Mouse (Mus musculus): ENCODE data around the gene Fyttd1. TPM values are rescaled to one million over a fixed set of nuclear protein-coding genes. Genes with fewer than 3 reads are reported as not detected.

Gene Fyttd1
- polyA plus RNA-seq, 1 experiment from 2014 or later, result 156 TPM

DNA sequence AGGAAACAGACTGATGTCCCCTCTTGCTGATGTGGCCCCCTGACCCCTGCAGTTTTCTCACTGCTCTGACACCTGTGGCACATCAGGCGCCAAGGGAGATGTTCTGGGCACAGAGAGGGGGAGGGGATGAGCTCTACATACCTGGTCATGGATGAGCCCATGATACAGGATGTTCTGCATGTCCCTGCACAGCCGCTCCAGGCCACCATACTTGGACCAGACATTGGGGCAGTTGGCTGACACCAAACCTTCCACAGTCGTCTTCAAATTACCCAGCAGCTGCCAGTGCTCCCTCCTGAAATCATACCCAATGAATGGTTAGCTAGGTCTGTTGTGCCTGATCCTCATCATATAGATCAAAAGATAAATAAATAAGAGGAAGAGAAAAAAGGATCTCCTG, 20.5 kb upstream of the Fyttd1 start:
- 72% methylated on average over 3 of the region's 3 CpGs for WGBS
- H3K4me3 ChIP-seq (ENCODE audit: low read depth, low read length), result no peak overlapping the region
- H3K4me2 ChIP-seq (ENCODE audit: low read depth, low read length), result no peak overlapping the region
- DNase-seq (ENCODE audit: low spot score) (no peak), ATAC-seq (replicated peaks; ENCODE audit: insufficient number of reproducible peaks, low FRiP score, low TSS enrichment, low read depth) (no peak)
- no peaks in the 10 kb centered on the region for H3K27me3 ChIP-seq (ENCODE audit: control insufficient read depth, insufficient read depth, low read length)
- H3K9me3 ChIP-seq (replicated peaks; ENCODE audit: control insufficient read depth, low read length), result no peaks in the 10 kb centered on the region
- H3K9ac ChIP-seq (replicated peaks; ENCODE audit: low read length), result no peak overlapping the region
- H3K36me3 ChIP-seq (replicated peaks; ENCODE audit: control insufficient read depth, insufficient read depth, low read depth, low read length), result no peaks in the 10 kb centered on the region
- H3K4me1 ChIP-seq (ENCODE audit: control insufficient read depth, insufficient read depth, low read length), result no peaks in the 10 kb centered on the region
- H3K27ac ChIP-seq (replicated peaks; ENCODE audit: low read depth, low read length), result no peak overlapping the region

DNA sequence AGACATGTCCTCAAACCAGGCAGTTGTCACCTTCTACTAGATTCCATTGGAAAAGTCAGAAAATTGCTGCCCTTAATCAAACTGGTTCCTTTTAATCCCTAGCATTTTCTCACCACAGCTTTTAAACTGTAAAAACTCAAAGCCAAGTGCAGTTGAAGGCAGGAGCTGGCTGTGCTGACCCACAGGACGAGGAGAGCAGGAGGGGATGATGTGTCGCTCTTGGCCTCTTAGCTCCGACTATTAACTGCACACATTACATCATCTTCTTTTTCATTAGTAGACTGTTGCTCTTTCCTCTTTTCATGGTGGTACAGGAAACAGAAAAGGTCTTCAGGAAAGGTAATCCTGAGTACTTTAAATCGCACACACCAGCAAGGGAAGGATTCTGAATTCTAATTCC, 18.9 kb upstream of the Fyttd1 start:
- Histone ChIP-seq H3K4me3 (ENCODE audit: low read depth, low read length) (no peak overlapping the region), H3K4me2 (ENCODE audit: low read depth, low read length) (no peak overlapping the region), H3K27ac (replicated peaks; ENCODE audit: low read depth, low read length) (no peak overlapping the region), H3K36me3 (replicated peaks; ENCODE audit: control insufficient read depth, insufficient read depth, low read depth, low read length) (no peaks in the 10 kb centered on the region), H3K4me1 (ENCODE audit: control insufficient read depth, insufficient read depth, low read length) (no peaks in the 10 kb centered on the region), H3K9me3 (replicated peaks; ENCODE audit: control insufficient read depth, low read length) (no peaks in the 10 kb centered on the region), H3K27me3 (ENCODE audit: control insufficient read depth, insufficient read depth, low read length) (no peaks in the 10 kb centered on the region), H3K9ac (replicated peaks; ENCODE audit: low read length) (no peak overlapping the region)
- DNase-seq (ENCODE audit: low spot score) (no peak), ATAC-seq (replicated peaks; ENCODE audit: insufficient number of reproducible peaks, low FRiP score, low TSS enrichment, low read depth) (no peak)
- 81% methylated on average over 4 of the region's 4 CpGs for WGBS

DNA sequence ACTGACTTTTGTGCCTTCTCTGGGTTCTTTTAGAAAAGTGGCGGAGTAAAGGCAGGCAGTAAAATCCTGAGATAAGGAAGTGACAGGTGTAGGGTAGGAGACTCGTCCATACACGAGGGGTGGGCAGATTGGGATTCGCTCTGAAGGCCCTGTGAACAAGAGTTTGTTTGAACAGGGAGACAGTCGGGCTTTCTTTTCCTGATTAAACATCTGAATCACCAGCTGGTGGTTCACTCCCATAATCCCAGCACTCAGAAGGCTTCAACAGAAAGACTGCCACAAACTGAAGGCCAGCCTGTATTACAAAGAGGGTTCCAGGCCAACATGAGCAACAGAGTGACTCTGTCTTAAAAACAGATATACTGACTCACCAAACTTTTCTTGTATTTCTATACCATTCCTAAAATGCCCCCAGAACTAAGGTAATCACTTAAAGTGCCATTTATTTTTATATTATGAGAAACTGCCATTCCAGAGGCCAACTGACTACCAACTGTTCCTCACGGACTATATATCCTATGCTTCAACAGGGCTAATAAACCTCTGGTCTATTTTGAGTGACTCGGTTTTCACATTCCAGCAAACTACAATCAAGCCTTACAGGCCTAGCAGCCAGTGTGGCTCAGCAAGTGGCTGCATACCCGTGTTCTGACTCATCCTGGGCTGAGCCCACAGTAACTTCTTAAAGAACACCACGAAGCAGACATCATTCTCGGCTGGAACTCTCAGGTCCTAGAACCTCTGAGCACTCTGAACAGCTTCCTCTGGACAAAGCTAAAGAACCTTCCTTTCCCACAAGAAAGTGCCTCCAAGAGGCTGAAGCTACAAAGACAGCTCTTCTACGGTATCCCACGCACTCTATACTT, 18.3 kb upstream of the Fyttd1 start:
- no peak for ATAC-seq (replicated peaks; ENCODE audit: insufficient number of reproducible peaks, low FRiP score, low TSS enrichment, low read depth)
- 75% methylated on average over 12 of the region's 12 CpGs for WGBS

DNA sequence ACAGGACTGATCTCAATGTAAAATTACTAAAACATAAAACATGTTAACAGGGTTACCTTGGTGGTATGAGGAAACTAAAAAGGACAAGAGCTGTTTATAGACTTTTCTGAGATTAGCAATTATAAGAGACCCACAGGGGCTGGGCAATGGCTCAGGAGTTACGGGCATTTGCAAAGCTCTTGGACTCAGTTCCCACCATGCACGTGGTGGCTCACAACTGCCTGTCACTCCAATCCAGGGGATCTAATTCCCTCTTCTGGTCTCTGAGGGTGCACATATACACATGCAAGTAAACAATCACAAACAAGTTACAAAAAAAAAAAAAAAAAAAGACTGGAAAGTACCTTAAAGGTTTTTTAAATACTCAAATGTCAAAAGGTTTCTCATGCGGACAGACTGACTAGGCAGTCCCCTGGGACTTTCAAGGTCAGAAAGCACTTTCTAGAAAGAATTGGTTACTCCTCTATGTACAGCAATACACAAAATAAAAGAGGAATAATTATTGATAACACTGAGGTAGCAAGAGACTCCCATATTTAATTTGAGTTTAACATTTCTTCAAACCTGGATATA, 15.4 kb upstream of the Fyttd1 start:
- ATAC-seq (replicated peaks; ENCODE audit: insufficient number of reproducible peaks, low FRiP score, low TSS enrichment, low read depth) (no peak), DNase-seq (ENCODE audit: low spot score) (no peak)
- no peak overlapping the region for H3K4me2 ChIP-seq (ENCODE audit: low read depth, low read length)
- H3K4me3 ChIP-seq (ENCODE audit: low read depth, low read length), result no peak overlapping the region
- no peak overlapping the region for H3K9ac ChIP-seq (replicated peaks; ENCODE audit: low read length)
- no peaks in the 10 kb centered on the region for H3K4me1 ChIP-seq (ENCODE audit: control insufficient read depth, insufficient read depth, low read length)
- H3K36me3 ChIP-seq (replicated peaks; ENCODE audit: control insufficient read depth, insufficient read depth, low read depth, low read length), result no peaks in the 10 kb centered on the region
- 85% methylated on average over 3 of the region's 3 CpGs for WGBS
- H3K9me3 ChIP-seq (replicated peaks; ENCODE audit: control insufficient read depth, low read length), result no peaks in the 10 kb centered on the region
- H3K27me3 ChIP-seq (ENCODE audit: control insufficient read depth, insufficient read depth, low read length), result no peaks in the 10 kb centered on the region
- H3K27ac ChIP-seq (replicated peaks; ENCODE audit: low read depth, low read length), result no peak overlapping the region

More for the DNA sequence above, 18.3 kb upstream of the Fyttd1 start:
- H3K4me1 ChIP-seq (ENCODE audit: control insufficient read depth, insufficient read depth, low read length), result no peaks in the 10 kb centered on the region
- no peak overlapping the region for H3K4me2 ChIP-seq (ENCODE audit: low read depth, low read length)
- no peak overlapping the region for H3K9ac ChIP-seq (replicated peaks; ENCODE audit: low read length)
- no peaks in the 10 kb centered on the region for H3K9me3 ChIP-seq (replicated peaks; ENCODE audit: control insufficient read depth, low read length)
- H3K4me3 ChIP-seq (ENCODE audit: low read depth, low read length), result no peak overlapping the region
- H3K27me3 ChIP-seq (ENCODE audit: control insufficient read depth, insufficient read depth, low read length), result no peaks in the 10 kb centered on the region
- DNase-seq (ENCODE audit: low spot score), result no peak
- no peak overlapping the region for H3K27ac ChIP-seq (replicated peaks; ENCODE audit: low read depth, low read length)
- no peaks in the 10 kb centered on the region for H3K36me3 ChIP-seq (replicated peaks; ENCODE audit: control insufficient read depth, insufficient read depth, low read depth, low read length)

DNA sequence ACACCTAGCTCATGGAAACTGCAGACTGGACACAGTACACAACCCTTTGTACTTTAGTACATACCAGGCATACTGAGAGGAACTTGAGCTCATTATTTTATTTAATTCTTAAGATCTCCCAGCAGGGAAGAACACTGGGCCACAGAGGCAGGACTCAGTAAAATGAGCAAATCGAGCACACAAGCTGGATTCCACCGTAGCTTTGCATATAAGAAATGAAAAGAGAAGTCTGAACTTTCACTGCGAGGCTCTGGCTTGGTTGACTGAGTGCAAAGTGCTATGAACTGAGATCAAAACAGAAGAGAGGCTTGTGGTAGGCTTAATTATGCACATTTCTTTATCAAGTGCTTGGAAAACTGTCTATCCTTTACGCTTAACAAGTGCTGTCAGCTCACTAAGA, 11.9 kb upstream of the Fyttd1 start:
- WGBS, result 85% methylated on average over 4 of the region's 4 CpGs
- Histone ChIP-seq H3K27me3 (ENCODE audit: control insufficient read depth, insufficient read depth, low read length) (no peaks in the 10 kb centered on the region), H3K9me3 (replicated peaks; ENCODE audit: control insufficient read depth, low read length) (no peaks in the 10 kb centered on the region), H3K9ac (replicated peaks; ENCODE audit: low read length) (no peak overlapping the region), H3K4me3 (ENCODE audit: low read depth, low read length) (no peak overlapping the region), H3K4me1 (ENCODE audit: control insufficient read depth, insufficient read depth, low read length) (no peaks in the 10 kb centered on the region; the same call in 1 of the 2 replicates), H3K4me2 (ENCODE audit: low read depth, low read length) (no peak overlapping the region), H3K27ac (replicated peaks; ENCODE audit: low read depth, low read length) (no peak overlapping the region), H3K36me3 (replicated peaks; ENCODE audit: control insufficient read depth, insufficient read depth, low read depth, low read length) (no peaks in the 10 kb centered on the region)
- DNase-seq (ENCODE audit: low spot score) (no peak), ATAC-seq (replicated peaks; ENCODE audit: insufficient number of reproducible peaks, low FRiP score, low TSS enrichment, low read depth) (no peak)

DNA sequence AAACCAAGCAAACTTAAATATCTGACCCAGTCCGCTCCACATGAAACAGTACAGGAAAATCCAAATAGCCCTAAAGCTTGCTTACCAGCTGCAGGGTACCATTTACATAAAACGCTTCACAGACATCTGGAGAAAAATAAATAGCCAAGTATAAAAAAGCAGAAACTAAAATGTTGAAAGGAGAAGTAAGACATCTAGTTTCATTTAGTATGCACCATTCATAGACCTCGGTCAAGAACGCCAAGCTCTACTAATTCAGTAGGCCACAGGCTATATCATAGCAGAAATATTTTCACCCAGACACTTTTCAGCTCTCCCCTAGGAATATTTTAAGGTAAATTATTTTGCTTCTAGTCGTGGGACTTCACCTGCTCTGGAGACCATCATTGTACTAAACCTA, 10.6 kb upstream of the Fyttd1 start:
- ATAC-seq (replicated peaks; ENCODE audit: insufficient number of reproducible peaks, low FRiP score, low TSS enrichment, low read depth) (no peak), DNase-seq (ENCODE audit: low spot score) (no peak)
- H3K4me3 ChIP-seq (ENCODE audit: low read depth, low read length), result no peak overlapping the region
- H3K9me3 ChIP-seq (replicated peaks; ENCODE audit: control insufficient read depth, low read length), result no peaks in the 10 kb centered on the region
- no peaks in the 10 kb centered on the region for H3K36me3 ChIP-seq (replicated peaks; ENCODE audit: control insufficient read depth, insufficient read depth, low read depth, low read length)
- no peak overlapping the region for H3K27ac ChIP-seq (replicated peaks; ENCODE audit: low read depth, low read length)
- no peaks in the 10 kb centered on the region; the same call in 1 of the 2 replicates for H3K4me1 ChIP-seq (ENCODE audit: control insufficient read depth, insufficient read depth, low read length)
- no peak overlapping the region for H3K4me2 ChIP-seq (ENCODE audit: low read depth, low read length)
- no peaks in the 10 kb centered on the region for H3K27me3 ChIP-seq (ENCODE audit: control insufficient read depth, insufficient read depth, low read length)
- H3K9ac ChIP-seq (replicated peaks; ENCODE audit: low read length), result no peak overlapping the region
- 86% methylated on average over 5 of the region's 5 CpGs for WGBS

DNA sequence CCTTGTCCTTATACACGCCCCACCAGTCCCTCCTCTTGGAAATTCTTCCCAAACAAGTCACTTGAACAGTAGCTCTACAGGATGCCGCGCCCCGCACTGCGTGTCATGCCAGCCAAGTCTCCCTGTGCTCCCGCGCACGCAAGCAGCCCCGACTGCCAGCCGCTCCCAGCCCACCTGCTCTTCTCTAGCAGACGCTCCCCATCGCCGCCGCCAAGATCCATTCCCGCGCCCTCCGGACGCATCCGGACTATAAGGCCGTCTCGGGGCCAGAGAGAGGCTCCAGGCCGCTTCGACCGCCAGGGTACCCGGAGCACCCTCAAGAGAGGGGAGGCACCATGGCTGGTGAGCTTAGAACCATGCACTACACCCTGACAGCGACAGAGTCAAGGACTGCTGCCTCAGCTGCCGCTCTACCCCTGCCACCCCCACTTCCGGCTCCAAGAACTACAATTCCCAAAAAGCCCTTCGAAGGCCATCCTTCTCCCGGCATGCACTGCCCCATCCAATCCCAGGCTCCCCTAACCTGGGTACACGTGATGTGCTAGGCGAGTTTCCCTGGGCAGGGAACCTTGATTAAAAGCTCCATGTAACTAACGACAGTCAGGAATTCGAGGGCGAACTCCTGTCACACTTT, 9.3 kb upstream of the Fyttd1 start:
- WGBS, result under 1% methylated on average over 35 of the region's 35 CpGs
- no peaks in the 10 kb centered on the region for H3K9me3 ChIP-seq (replicated peaks; ENCODE audit: control insufficient read depth, low read length)
- H3K4me2 ChIP-seq (ENCODE audit: low read depth, low read length), result peak overlapping the region; percentile 74
- ATAC-seq (replicated peaks; ENCODE audit: insufficient number of reproducible peaks, low FRiP score, low TSS enrichment, low read depth), result peak; percentile 99
- H3K9ac ChIP-seq (replicated peaks; ENCODE audit: low read length), result peak overlapping the region; percentile 68
- H3K4me1 ChIP-seq (ENCODE audit: control insufficient read depth, insufficient read depth, low read length), result no peaks in the 10 kb centered on the region; the same call in 1 of the 2 replicates
- H3K36me3 ChIP-seq (replicated peaks; ENCODE audit: control insufficient read depth, insufficient read depth, low read depth, low read length), result no peaks in the 10 kb centered on the region
- H3K4me3 ChIP-seq (ENCODE audit: low read depth, low read length), result peak overlapping the region; percentile 66
- no peak overlapping the region for H3K27ac ChIP-seq (replicated peaks; ENCODE audit: low read depth, low read length)
- DNase-seq (ENCODE audit: low spot score), result peak; percentile 95
- H3K27me3 ChIP-seq (ENCODE audit: control insufficient read depth, insufficient read depth, low read length), result no peaks in the 10 kb centered on the region

DNA sequence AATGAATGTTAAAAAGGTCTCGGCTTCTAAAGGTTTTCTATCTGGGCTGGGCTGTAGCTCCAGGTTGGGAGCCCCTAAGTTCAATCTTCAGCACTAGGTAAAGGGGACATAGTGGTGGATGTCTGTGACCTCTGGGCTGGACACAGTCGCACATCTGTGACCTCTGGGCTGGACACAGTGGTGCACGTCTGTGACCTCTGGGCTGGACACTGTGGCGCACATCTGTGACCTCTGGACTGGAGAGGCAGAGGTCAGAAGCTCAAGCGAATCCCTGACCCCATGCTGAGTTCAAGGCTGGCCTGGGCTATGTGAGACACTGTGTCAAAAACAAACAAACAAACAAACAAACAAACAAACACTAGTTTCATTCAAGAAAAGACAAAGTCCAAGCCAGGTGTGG, 7.1 kb upstream of the Fyttd1 start:
- Histone ChIP-seq H3K4me2 (ENCODE audit: low read depth, low read length) (no peak overlapping the region), H3K4me3 (ENCODE audit: low read depth, low read length) (no peak overlapping the region), H3K9me3 (replicated peaks; ENCODE audit: control insufficient read depth, low read length) (no peaks in the 10 kb centered on the region), H3K4me1 (ENCODE audit: control insufficient read depth, insufficient read depth, low read length) (no peaks in the 10 kb centered on the region; the same call in 1 of the 2 replicates), H3K36me3 (replicated peaks; ENCODE audit: control insufficient read depth, insufficient read depth, low read depth, low read length) (no peaks in the 10 kb centered on the region), H3K27ac (replicated peaks; ENCODE audit: low read depth, low read length) (no peak overlapping the region), H3K27me3 (ENCODE audit: control insufficient read depth, insufficient read depth, low read length) (no peaks in the 10 kb centered on the region), H3K9ac (replicated peaks; ENCODE audit: low read length) (no peak overlapping the region)
- ATAC-seq (replicated peaks; ENCODE audit: insufficient number of reproducible peaks, low FRiP score, low TSS enrichment, low read depth), result no peak
- 63% methylated on average over 5 of the region's 5 CpGs for WGBS
- no peak for DNase-seq (ENCODE audit: low spot score)
